Mouse (Mus musculus): ENCODE data around the gene Tiam1. TPM values are rescaled to one million over a fixed set of nuclear protein-coding genes. Genes with fewer than 3 reads are reported as not detected.

Tiam1 gene
- polyA plus RNA-seq, 1 experiment from 2014 or later = 19.4 TPM

DNA sequence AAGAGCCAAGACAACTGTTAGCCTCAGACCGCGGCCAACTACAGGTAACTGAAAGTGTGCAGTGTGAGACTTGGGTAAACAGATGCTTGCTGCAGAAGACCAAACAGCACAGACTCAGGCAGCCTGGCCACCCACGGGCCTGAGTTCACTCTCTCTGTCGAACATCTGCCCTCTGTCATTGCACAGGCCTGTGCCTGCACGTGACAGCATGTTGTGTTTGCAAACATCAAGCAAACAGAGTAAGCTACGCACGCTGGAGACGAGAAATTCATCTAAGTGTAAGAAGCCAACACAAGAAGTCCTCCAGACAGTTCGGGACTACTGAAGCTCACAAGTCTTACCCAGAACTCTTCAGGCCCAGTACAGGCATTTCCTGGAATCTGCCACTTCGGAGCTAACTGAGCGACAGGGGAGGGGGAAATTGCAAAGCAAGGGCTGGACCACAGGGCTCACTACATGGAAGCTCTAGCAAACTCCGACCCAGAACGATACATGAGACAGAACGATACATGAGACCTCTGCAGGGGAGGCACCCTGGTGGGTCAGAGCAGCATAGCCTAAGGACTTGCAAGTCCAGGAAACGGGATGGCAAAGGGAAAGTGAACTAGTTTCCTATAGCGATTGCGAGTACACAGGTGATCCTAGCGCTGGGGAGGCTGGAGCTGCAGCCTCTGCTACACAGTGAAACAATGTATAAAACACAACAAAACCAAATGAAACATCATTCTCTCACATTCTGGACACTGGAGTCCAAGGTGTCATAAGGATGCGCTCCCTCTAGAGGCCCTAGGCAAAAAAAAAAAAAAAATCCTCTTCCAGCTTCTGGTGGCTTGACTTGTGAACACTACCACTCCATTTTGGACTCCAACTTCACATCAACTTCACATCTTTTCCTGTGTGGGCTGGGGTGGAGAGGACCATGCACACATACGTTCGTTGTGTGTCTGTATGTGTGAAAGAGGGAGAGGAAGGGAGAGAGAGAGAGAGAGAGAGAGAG is 18.0 kb downstream of the Tiam1 start:
- WGBS = 75% methylated on average over 21 of the region's 21 CpGs
- H3K27me3 ChIP-seq (ENCODE audit: insufficient read depth, poor library complexity, severe bottlenecking) = no peaks in the 10 kb centered on the region
- H3K4me1 ChIP-seq (replicated peaks) = peaks cover 36% of the 10 kb centered on the region
- H3K36me3 ChIP-seq = peaks cover 9% of the 10 kb centered on the region
- peaks cover 3% of the 10 kb centered on the region for H3K9me3 ChIP-seq
- H3K27ac ChIP-seq = peak overlapping the region; percentile 53
- H3K4me3 ChIP-seq = no peak overlapping the region
- DNase-seq (ENCODE audit: low spot score) = no peak

DNA sequence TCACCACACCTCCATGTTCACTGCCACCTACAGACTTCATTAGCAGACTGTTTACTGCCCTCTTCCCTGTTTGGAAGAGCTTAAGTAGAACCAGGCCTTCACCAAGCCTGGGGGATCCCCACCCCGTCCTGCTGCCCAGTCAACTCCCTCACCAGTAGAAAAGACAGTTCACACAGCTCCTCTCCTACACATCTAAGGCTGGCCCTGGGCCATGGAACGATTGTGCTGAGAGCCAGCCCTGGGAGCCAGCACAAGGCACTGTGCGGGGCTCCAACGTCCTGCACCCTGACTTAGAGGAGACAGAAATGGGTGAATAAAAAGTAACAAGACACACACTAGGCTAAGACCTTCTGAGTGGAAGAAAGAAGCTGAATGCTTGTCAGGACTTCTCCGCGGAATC is 20.5 kb downstream of the Tiam1 start:
- Histone ChIP-seq H3K4me3 (no peak overlapping the region), H3K36me3 (peaks cover 18% of the 10 kb centered on the region), H3K9me3 (peaks cover 11% of the 10 kb centered on the region), H3K4me1 (replicated peaks) (peaks cover 19% of the 10 kb centered on the region), H3K27ac (no peak overlapping the region), H3K27me3 (ENCODE audit: insufficient read depth, poor library complexity, severe bottlenecking) (no peaks in the 10 kb centered on the region)
- 86% methylated on average over 6 of the region's 6 CpGs for WGBS
- no peak for DNase-seq (ENCODE audit: low spot score)

DNA sequence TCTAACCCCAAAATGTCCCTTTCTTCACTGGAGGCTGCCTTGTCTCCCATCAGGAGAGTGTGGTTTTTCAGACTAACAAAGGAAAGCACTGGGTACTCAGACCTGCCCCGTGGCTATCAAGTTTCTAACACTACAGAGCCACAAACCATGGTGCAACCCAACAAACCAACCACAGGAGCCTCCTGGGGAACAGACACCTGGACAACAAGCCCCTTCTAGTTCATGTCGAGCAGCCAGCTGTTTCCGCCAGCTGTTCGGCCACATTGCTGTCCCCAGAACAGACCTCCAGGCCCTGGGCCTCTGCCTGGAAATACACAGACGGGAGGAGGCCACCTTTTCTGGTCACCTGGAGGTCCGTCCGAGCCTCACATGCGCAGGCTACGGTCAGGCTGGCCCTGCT is 21.1 kb downstream of the Tiam1 start:
- H3K4me3 ChIP-seq = no peak overlapping the region
- H3K36me3 ChIP-seq = peaks cover 18% of the 10 kb centered on the region
- H3K27ac ChIP-seq = no peak overlapping the region
- DNase-seq (ENCODE audit: low spot score) = no peak
- 88% methylated on average over 9 of the region's 9 CpGs for WGBS
- H3K4me1 ChIP-seq (replicated peaks) = peaks cover 19% of the 10 kb centered on the region
- no peaks in the 10 kb centered on the region for H3K27me3 ChIP-seq (ENCODE audit: insufficient read depth, poor library complexity, severe bottlenecking)
- peaks cover 11% of the 10 kb centered on the region for H3K9me3 ChIP-seq

DNA sequence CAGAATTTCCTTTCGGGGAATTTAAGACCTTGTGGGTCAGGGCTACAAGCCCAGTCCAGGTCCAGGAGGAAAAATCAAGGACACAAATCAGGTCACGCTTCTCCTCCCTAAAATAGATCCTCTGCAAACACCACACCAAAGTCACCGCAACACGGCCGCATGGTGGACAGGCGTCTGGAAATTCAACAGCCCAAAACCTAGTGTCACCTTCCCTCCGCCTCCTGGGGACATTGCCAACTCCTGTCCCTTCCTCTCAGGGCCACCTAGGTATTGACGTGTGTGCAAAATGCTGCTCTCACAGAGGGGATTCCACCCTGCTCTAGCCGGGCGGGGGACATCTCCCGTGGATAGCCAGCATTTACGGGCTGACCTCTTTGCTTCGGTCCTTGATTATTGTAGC is 21.8 kb downstream of the Tiam1 start:
- peaks cover 18% of the 10 kb centered on the region for H3K36me3 ChIP-seq
- 93% methylated on average over 13 of the region's 13 CpGs for WGBS
- no peak overlapping the region for H3K27ac ChIP-seq
- no peak overlapping the region for H3K4me3 ChIP-seq
- no peak for DNase-seq (ENCODE audit: low spot score)
- peaks cover 11% of the 10 kb centered on the region for H3K9me3 ChIP-seq
- peaks cover 14% of the 10 kb centered on the region for H3K4me1 ChIP-seq (replicated peaks)
- no peaks in the 10 kb centered on the region for H3K27me3 ChIP-seq (ENCODE audit: insufficient read depth, poor library complexity, severe bottlenecking)

DNA sequence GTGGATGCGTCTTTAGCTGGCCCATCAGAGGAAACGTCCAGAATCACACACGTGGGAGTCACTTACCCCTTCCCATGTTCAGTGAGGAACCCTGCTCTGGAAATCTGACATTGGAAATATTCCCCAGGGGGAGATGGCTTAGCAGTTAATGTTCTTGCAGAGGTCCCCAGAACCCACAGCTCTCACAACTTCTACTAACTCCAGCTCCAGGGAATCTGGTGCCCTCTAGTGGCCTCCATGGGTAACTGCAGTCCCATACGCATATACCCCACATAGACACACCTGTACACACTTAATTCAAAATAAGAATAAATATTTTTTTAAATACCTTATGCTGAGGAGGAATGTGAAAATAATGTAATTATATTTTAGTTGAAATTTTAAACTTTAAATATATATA is 23.6 kb downstream of the Tiam1 start:
- H3K27me3 ChIP-seq (ENCODE audit: insufficient read depth, poor library complexity, severe bottlenecking) = no peaks in the 10 kb centered on the region
- no peak overlapping the region for H3K27ac ChIP-seq
- H3K9me3 ChIP-seq = peaks cover 11% of the 10 kb centered on the region
- H3K4me1 ChIP-seq (replicated peaks) = peaks cover 7% of the 10 kb centered on the region
- H3K4me3 ChIP-seq = no peak overlapping the region
- 92% methylated on average over 4 of the region's 4 CpGs for WGBS
- DNase-seq (ENCODE audit: low spot score) = no peak
- peaks cover 18% of the 10 kb centered on the region for H3K36me3 ChIP-seq

DNA sequence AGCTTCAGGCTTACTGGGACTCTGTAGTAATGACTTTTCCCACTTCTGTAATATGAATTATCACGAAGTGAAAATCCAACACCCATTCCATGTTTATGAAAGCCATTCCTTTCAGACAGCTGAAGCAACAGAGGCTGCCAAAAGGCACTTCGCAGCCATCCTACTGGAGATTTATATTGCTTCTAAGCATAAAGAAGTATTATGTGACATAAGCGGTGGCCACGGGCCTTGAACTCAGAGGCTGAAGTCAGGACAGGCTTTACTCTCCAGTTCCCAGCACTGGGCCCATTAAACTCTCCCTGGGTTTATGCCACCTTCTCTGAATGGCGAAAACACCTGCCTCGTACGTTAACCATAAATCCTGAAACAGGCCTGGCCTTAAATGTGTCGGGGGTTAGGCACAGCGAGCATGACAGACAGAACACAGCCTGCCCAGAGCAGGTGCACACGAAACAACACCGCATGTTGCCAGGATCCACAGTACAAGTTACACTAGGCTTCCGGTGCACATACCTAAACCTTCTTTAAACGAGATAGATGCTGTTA is 26.9 kb downstream of the Tiam1 start:
- H3K27ac ChIP-seq = no peak overlapping the region
- H3K9me3 ChIP-seq = peaks cover 11% of the 10 kb centered on the region
- DNase-seq (ENCODE audit: low spot score) = no peak
- H3K4me1 ChIP-seq (replicated peaks) = no peaks in the 10 kb centered on the region
- no peaks in the 10 kb centered on the region for H3K27me3 ChIP-seq (ENCODE audit: insufficient read depth, poor library complexity, severe bottlenecking)
- WGBS = 92% methylated on average over 13 of the region's 13 CpGs
- no peak overlapping the region for H3K4me3 ChIP-seq
- peaks cover 18% of the 10 kb centered on the region for H3K36me3 ChIP-seq

DNA sequence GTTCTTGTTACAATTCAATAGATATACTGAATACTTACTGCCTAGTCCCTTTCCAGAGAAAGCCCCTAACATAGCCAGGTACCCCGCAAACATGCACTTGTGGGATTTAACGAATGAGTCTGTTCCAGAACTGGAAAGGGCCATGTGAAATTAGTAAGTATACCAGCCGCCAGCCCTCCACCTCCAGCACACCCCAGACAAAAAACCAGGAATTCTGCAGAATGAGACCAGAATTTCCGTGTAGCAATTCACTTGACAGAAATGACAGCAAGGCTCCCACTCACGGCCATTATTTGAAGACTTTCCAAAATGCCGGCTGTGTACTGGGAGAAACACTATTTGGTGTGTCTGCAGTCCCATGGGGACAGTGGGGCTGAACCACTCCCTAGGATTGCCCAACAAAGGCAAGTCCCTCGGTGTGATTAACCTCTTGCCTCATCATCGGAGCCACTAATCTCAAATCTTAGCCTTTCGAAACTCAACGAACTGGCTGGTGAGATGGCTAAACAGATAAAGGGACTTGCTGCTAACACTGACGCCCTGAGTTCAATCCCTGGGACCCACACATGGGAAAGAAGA is 30.9 kb downstream of the Tiam1 start:
- WGBS = 91% methylated on average over 11 of the region's 11 CpGs

DNA sequence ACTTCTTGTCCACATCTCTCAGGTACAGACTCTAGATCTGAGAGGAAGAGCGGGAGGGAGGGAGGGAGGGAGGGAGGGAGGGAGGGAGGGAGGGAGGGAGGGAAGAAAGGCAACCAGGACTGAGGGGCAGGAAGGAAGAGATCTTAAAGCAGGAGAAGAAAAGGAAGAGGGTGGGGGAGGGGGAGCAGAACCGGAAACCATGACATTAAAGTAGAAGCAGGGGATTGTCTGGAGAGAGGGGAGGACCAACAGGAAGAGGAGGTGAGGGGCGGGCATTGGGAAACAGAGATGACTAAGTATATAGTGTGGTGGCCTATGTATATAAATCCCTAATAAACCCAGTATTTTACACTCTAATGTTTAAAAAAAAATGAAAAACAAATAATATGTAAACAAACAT is 34.1 kb downstream of the Tiam1 start:
- DNase-seq (ENCODE audit: low spot score) = no peak
- Histone ChIP-seq H3K4me1 (replicated peaks) (peaks cover 10% of the 10 kb centered on the region), H3K4me3 (no peak overlapping the region), H3K27ac (no peak overlapping the region), H3K36me3 (peaks cover 11% of the 10 kb centered on the region), H3K9me3 (peaks cover 4% of the 10 kb centered on the region; the same call in 1 of the 2 replicates), H3K27me3 (ENCODE audit: insufficient read depth, poor library complexity, severe bottlenecking) (no peaks in the 10 kb centered on the region)
- 70% methylated on average over 3 of the region's 3 CpGs for WGBS

More for the DNA sequence above, 30.9 kb downstream of the Tiam1 start:
- Histone ChIP-seq H3K4me1 (replicated peaks) (no peaks in the 10 kb centered on the region), H3K27me3 (ENCODE audit: insufficient read depth, poor library complexity, severe bottlenecking) (no peaks in the 10 kb centered on the region), H3K4me3 (no peak overlapping the region), H3K27ac (no peak overlapping the region), H3K9me3 (peaks cover under 1% of the 10 kb centered on the region; the same call in 1 of the 2 replicates), H3K36me3 (peaks cover 3% of the 10 kb centered on the region)
- no peak for DNase-seq (ENCODE audit: low spot score)

DNA sequence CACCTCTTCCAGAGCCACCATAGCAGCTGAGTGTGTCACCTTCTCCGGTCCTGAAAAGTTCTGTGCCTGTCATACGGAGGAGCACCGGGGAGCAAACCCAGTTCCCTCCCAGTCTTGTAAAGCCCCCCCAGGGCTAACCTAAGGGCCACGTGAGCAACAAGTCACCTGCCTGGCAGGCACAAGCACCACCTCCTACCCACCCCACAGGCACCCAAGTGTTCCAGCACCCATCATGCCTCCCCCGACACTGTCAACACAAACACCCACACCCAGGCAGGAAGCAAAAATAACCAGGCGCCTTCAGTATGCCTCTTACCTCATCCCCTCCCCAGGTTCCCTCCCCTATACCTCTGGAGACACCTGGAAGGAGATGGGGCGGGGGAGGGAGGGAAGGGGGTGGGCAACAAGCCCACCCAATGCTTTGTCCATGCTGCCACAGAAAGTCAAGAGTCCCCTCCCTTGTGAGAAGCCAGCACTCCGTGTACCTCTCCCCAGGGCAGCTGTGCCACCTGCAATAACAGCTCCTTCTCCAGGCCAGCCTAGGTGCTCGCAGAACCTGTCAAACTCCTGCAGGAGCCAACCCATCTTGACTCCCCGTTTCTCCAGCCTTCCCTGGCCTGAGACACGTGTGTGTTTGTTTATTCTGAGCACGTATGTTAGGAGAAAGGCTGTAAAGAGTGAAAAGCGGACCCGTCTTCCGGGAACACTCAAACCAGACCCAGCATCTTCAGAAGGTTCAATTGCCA is 38.7 kb downstream of the Tiam1 start:
- DNase-seq (ENCODE audit: low spot score) = no peak
- Histone ChIP-seq H3K27ac (no peak overlapping the region), H3K4me3 (no peak overlapping the region), H3K4me1 (replicated peaks) (peaks cover 28% of the 10 kb centered on the region), H3K36me3 (peaks cover 11% of the 10 kb centered on the region), H3K9me3 (peaks cover 4% of the 10 kb centered on the region; the same call in 1 of the 2 replicates), H3K27me3 (ENCODE audit: insufficient read depth, poor library complexity, severe bottlenecking) (no peaks in the 10 kb centered on the region)
- WGBS = 76% methylated on average over 15 of the region's 15 CpGs

DNA sequence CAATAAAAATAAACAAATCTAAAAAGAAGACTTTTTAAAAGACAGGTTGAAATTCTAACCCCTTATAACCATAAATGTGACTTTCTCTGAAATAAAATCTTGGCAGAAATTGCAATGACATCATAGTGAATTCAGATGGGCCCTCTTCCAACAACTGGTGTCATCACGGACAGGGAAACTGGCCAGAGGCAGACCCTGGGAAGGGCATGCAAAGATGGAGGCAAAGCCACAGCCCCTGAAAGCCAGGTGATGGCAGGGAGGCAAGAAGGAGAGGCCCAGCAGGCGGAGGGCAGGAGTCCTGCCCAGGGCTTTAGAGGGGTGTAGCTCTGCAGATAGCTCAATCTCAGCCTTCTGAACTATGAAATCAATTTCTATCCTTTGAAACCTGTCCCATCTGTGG is 39.8 kb downstream of the Tiam1 start:
- WGBS = 86% methylated on average over 2 of the region's 2 CpGs
- no peak overlapping the region for H3K4me3 ChIP-seq
- H3K27ac ChIP-seq = no peak overlapping the region
- H3K4me1 ChIP-seq (replicated peaks) = peaks cover 33% of the 10 kb centered on the region
- H3K36me3 ChIP-seq = peaks cover 11% of the 10 kb centered on the region
- no peaks in the 10 kb centered on the region for H3K27me3 ChIP-seq (ENCODE audit: insufficient read depth, poor library complexity, severe bottlenecking)
- peaks cover 4% of the 10 kb centered on the region; the same call in 1 of the 2 replicates for H3K9me3 ChIP-seq
- no peak for DNase-seq (ENCODE audit: low spot score)

DNA sequence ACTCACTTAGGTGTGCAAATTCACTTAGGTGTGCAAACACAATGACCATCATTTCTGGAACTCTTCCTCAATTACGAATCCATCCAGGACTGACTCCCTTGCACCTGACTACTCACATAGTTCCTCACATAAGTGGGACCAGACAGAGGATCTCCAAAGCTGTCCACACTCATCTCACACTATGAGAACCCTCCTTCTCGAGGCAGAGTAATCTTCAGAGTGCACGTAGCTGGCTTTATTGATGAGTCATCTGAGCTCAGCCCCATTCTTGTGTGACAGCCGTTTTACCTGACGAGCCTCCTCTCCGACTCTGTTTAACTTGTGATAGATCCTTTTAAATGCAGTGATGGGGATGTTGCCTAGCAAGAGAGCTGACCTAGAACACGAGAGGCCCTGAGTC is 41.0 kb downstream of the Tiam1 start:
- Histone ChIP-seq H3K27me3 (ENCODE audit: insufficient read depth, poor library complexity, severe bottlenecking) (no peaks in the 10 kb centered on the region), H3K9me3 (peaks cover 3% of the 10 kb centered on the region; the same call in 1 of the 2 replicates), H3K36me3 (peaks cover 8% of the 10 kb centered on the region), H3K27ac (no peak overlapping the region), H3K4me3 (no peak overlapping the region), H3K4me1 (replicated peaks) (peaks cover 39% of the 10 kb centered on the region)
- DNase-seq (ENCODE audit: low spot score) = no peak
- 87% methylated on average over 7 of the region's 7 CpGs for WGBS

DNA sequence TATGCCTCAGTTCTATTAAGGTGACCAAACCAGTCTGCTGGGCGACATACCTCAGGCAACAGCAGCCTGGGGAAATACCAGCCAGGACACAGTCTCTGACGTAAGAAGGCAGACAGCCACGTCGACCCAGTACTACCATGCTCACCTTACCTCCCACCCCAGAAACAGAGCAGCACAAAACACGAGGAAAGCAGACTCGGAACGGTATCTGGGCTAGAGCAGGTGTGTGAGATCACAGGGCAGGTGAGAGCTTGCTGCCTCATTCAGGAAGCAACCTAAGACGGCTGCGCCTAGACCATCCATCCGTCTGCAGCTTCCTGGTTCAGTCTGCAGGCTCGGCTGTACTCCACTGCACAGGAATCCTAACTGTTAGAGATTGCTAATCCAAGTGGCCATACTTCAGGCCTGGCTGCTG is 45.4 kb downstream of the Tiam1 start:
- peaks cover 33% of the 10 kb centered on the region for H3K4me1 ChIP-seq (replicated peaks)
- DNase-seq (ENCODE audit: low spot score) = no peak
- H3K36me3 ChIP-seq = no peaks in the 10 kb centered on the region
- 89% methylated on average over 11 of the region's 11 CpGs for WGBS
- no peak overlapping the region for H3K4me3 ChIP-seq
- no peaks in the 10 kb centered on the region for H3K9me3 ChIP-seq
- 0 out of 2 replicates have a peak overlapping the region, but pooled peaks have one; percentile 46 for H3K27ac ChIP-seq
- H3K27me3 ChIP-seq (ENCODE audit: insufficient read depth, poor library complexity, severe bottlenecking) = no peaks in the 10 kb centered on the region
